ENCODE assay signal across 9 mouse cellular contexts in genomic region chr4:94554955-94555494, GRCm38 (mm10). TPM values are rescaled to one million over a fixed set of nuclear protein-coding genes. Genes with fewer than 3 reads are reported as not detected.
DNase-seq lines count a peak whose midpoint lies in the region; ATAC-seq and TF ChIP-seq lines count a peak whose summit lies in the region.
"Had no signal": no experiment of that assay in that cellular context is flagged by ENCODE, and none has a peak within 500 bp of the region (broad histone marks: within the 10 kb centered on the region; RNA-seq: fewer than 3 reads in every experiment).

No protein-coding gene starts in this region.

- peak overlapping the region; percentile 64 for H3K4me2 ChIP-seq in kidney, postnatal 0 days (ENCODE audit: low read length)
- peak overlapping the region; percentile 63; the same call in 1 of the 2 replicates for H3K4me2 ChIP-seq in intestine, embryonic 15.5 days (replicated peaks)
- H3K4me2 ChIP-seq in myocyte (ENCODE audit: low read depth), result peak overlapping the region; percentile 79

- no peaks in the 10 kb centered on the region for H3K36me3 ChIP-seq in kidney, postnatal 0 days (ENCODE audit: insufficient read depth, low read length)
- no peaks in the 10 kb centered on the region for H3K36me3 ChIP-seq in intestine, embryonic 15.5 days
- H3K36me3 ChIP-seq in myocyte (ENCODE audit: control insufficient read depth, insufficient read depth), result no peaks in the 10 kb centered on the region

- no peak for DNase-seq in kidney, postnatal 0 days (ENCODE audit: low spot score)
- no peak for DNase-seq in kidney, postnatal 10 days
- peak; percentile 38 for DNase-seq in c-Kit-positive CD71-positive TER-119-negative erythroid progenitor cells, embryonic 14.5 days (ENCODE audit: low read depth)
- no peak for DNase-seq in embryo, embryonic 10.5 days (ENCODE audit: low spot score)
- no peak for DNase-seq in cerebellum, postnatal 14 days
- DNase-seq in cerebellum, adult 18-20 months, result no peak
- DNase-seq: thymus, postnatal 36 days had no signal

- no peak overlapping the region for H3K9ac ChIP-seq in kidney, postnatal 0 days (ENCODE audit: low read depth, low read length)
- no peak overlapping the region for H3K9ac ChIP-seq in intestine, embryonic 15.5 days

- no peak for TF ChIP-seq POLR2A in myocyte (IDR thresholded peaks at IDR 0.05; ENCODE audit: insufficient read length, low read depth)

- peaks cover 6% of the 10 kb centered on the region; the same call in 1 of the 2 replicates for H3K4me1 ChIP-seq in kidney, postnatal 0 days (replicated peaks; ENCODE audit: insufficient read depth, low read length)
- H3K4me1 ChIP-seq in intestine, embryonic 15.5 days (replicated peaks), result peaks cover 2% of the 10 kb centered on the region

- ATAC-seq in kidney, postnatal 0 days (replicated peaks; ENCODE audit: low FRiP score, low read depth), result no peak
- no peak for ATAC-seq in intestine, embryonic 15.5 days

- no peaks in the 10 kb centered on the region for H3K9me3 ChIP-seq in kidney, postnatal 0 days (replicated peaks; ENCODE audit: low read length)
- H3K9me3 ChIP-seq in intestine, embryonic 15.5 days, result no peaks in the 10 kb centered on the region

- no peak for TF ChIP-seq CTCF in kidney, postnatal 0 days (IDR thresholded peaks at IDR 0.05; ENCODE audit: low read depth)

- no peak overlapping the region for H3K4me3 ChIP-seq in kidney, postnatal 0 days (replicated peaks; ENCODE audit: low read depth, low read length)
- no peak overlapping the region for H3K4me3 ChIP-seq in intestine, embryonic 15.5 days (replicated peaks)
- peak overlapping the region; percentile 46 for H3K4me3 ChIP-seq in myocyte

- WGBS in kidney, postnatal 0 days, result 89% methylated on average over 5 of the region's 5 CpGs
- 89% methylated on average over 5 of the region's 5 CpGs for WGBS in intestine, embryonic 15.5 days

- H3K27me3 ChIP-seq in kidney, postnatal 0 days (ENCODE audit: insufficient read depth, low read length), result no peaks in the 10 kb centered on the region
- H3K27me3 ChIP-seq in intestine, embryonic 15.5 days (replicated peaks), result no peaks in the 10 kb centered on the region
- H3K27me3 ChIP-seq in myocyte (ENCODE audit: control insufficient read depth, insufficient read depth, insufficient read length), result no peaks in the 10 kb centered on the region

- H3ac ChIP-seq in myocyte (ENCODE audit: control insufficient read depth, insufficient read length), result no peak overlapping the region

- peaks cover 43% of the 10 kb centered on the region for H3K79me2 ChIP-seq in myocyte (ENCODE audit: control insufficient read depth, insufficient read depth)

- no peak overlapping the region for H3K27ac ChIP-seq in kidney, postnatal 0 days
- no peak overlapping the region for H3K27ac ChIP-seq in intestine, embryonic 15.5 days

TF ChIP-seq in myocyte, 11 proteins besides CTCF, POLR2A, EP300 and RAD21:
- TF ChIP-seq REST (IDR thresholded peaks at IDR 0.05; ENCODE audit: insufficient read depth, insufficient read length) (no peak), CEBPB (IDR thresholded peaks at IDR 0.05; ENCODE audit: insufficient read depth, poor library complexity, severe bottlenecking) (no peak), USF1 (IDR thresholded peaks at IDR 0.05; ENCODE audit: low read depth) (no peak), SRF (IDR thresholded peaks at IDR 0.05; ENCODE audit: control insufficient read depth, insufficient read length, low read depth) (no peak), E2F4 (IDR thresholded peaks at IDR 0.05; ENCODE audit: insufficient read depth) (no peak), MYOG (IDR thresholded peaks at IDR 0.05; ENCODE audit: control insufficient read depth in 1 of 3, insufficient read depth in 1 of 3, insufficient read length in 2 of 3, low read depth in 2 of 3) (no peak), MAX (IDR thresholded peaks at IDR 0.05; ENCODE audit: low read depth) (no peak), POLR2AphosphoS2 (IDR thresholded peaks at IDR 0.05; ENCODE audit: insufficient read length, low read depth) (no peak), TCF12 (IDR thresholded peaks at IDR 0.05; ENCODE audit: insufficient read depth, poor library complexity, severe bottlenecking) (no peak), TCF3 (IDR thresholded peaks at IDR 0.05; ENCODE audit: insufficient read length, low read depth) (no peak), MYOD1 (IDR thresholded peaks at IDR 0.05; ENCODE audit: control insufficient read depth in 1 of 3, insufficient read length in 2 of 3, low read depth in 2 of 3) (no peak)

RNA-seq across cellular contexts. Expression of gene Gm10306, which starts 1.3 kb away (rescaled TPM):
- polyA plus RNA-seq in kidney, postnatal 0 days (2015; fragmentation: Nextera tagmentation; extraction: Ambion mirVana), result 0.74 TPM in 1 of 2 replicates, not detected in the other
- 0.72 TPM in 1 of 2 replicates, not detected in the other for polyA plus RNA-seq in intestine, embryonic 15.5 days (2015; fragmentation: Nextera tagmentation; extraction: Ambion mirVana)
- not detected for polyA plus RNA-seq in myocyte (2012; fragmentation: generic; extraction: Trizol)

RNA-seq across cellular contexts. Expression of gene Caap1, which starts 1.6 kb away (rescaled TPM):
- polyA plus RNA-seq in kidney, postnatal 0 days (2015; fragmentation: Nextera tagmentation; extraction: Ambion mirVana), result 18.2 and 18.4 TPM in 2 replicates
- polyA plus RNA-seq in intestine, embryonic 15.5 days (2015; fragmentation: Nextera tagmentation; extraction: Ambion mirVana), result 13.7 and 16.3 TPM in 2 replicates
- polyA plus RNA-seq in myocyte (2012; fragmentation: generic; extraction: Trizol), result 3.1 TPM

RNA-seq across cellular contexts. Expression of gene Plaa, which starts 48.0 kb away (rescaled TPM):
- polyA plus RNA-seq in kidney, postnatal 0 days (2015; fragmentation: Nextera tagmentation; extraction: Ambion mirVana), result 60.9 and 65.5 TPM in 2 replicates
- 58.1 and 62.8 TPM in 2 replicates for polyA plus RNA-seq in intestine, embryonic 15.5 days (2015; fragmentation: Nextera tagmentation; extraction: Ambion mirVana)
- polyA plus RNA-seq in myocyte (2012; fragmentation: generic; extraction: Trizol), result 22.8 TPM

RNA-seq across cellular contexts. Expression of gene Ift74, which starts 59.3 kb away (rescaled TPM):
- polyA plus RNA-seq in kidney, postnatal 0 days (2015; fragmentation: Nextera tagmentation; extraction: Ambion mirVana), result 48.1 and 50.8 TPM in 2 replicates
- 18.0 and 23.4 TPM in 2 replicates for polyA plus RNA-seq in intestine, embryonic 15.5 days (2015; fragmentation: Nextera tagmentation; extraction: Ambion mirVana)
- polyA plus RNA-seq in myocyte (2012; fragmentation: generic; extraction: Trizol), result 7.7 TPM
